Mouse (Mus musculus): ENCODE results near the gene Arhgdia.

GRCm38 (mm10) chr11:120575940-120576339, 5.5 kb downstream of the Arhgdia start:
- TF ChIP-seq POLR2A (IDR thresholded peaks at IDR 0.05; ENCODE audit: low read depth, low read length) (no peak), CTCF (IDR thresholded peaks at IDR 0.05; ENCODE audit: borderline replicate concordance, insufficient read depth, low read length) (no peak)

All from embryonic fibroblast, embryonic 13.5 days (primary cell).